Mouse (Mus musculus): Measurements from ENCODE around the gene Cyb561d2. TPM values are rescaled to one million over a fixed set of nuclear protein-coding genes. Genes with fewer than 3 reads are reported as not detected.

Gene Cyb561d2
- total RNA-seq, 1 experiment, result 25.3 TPM

DNA sequence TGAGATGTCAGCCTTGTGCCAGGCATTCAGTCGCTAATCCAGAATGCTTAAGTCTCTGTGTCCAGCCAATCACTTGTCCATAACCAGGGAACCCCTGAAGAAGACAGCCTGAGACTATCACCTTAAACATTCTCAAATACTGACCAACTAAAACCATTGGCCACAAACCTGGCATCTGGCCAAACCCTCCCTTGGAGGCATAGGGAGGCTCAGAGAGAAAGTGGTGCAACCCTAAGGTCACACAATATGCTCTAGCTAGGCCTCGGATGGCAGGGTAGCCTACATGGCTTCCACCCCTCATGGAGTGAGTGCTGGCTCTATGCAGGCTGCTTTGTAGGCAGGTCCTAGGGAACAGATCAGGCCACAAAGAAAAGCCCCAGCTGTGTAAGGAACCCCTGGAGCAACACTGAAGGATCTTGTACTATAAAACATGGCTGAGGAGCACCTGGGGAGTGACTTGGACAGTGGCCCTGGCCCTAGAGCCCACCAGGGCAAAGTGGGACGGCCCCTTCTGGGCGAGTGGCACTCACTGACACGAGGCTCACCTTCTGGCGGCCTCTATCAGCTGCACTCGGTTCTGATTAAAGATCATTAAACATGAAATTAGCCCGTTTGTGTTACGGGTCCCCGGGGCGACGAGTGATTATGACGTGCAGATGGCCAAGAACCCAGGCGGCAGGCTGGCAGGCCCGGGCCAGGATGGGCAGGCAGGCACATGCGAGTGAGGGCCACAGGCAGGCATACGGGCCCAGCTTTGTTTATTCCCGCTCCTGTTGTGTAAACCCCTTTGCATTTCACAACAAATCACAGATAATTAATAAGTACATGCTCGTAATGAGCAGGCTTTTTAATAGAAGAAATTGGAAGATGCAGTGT is 37.1 kb downstream of the Cyb561d2 start:
- in situ Hi-C loops (cut with MboI; ENCODE audit: low sequenced_read_pairs in 2 of 2, unreplicated experiment in 2 of 2), result no loop called here
- DNase-seq (ENCODE audit: low read depth, low spot score), result no peak
- H3K36me3 ChIP-seq (ENCODE audit: control insufficient read depth, insufficient read depth, low read length, poor library complexity, severe bottlenecking), result no peaks in the 10 kb centered on the region
- peak overlapping the region; percentile 52 to 56 for H3K4me3 ChIP-seq (ENCODE audit: insufficient read depth in 1 of 2, low read depth in 1 of 2, low read length in 2 of 2, poor library complexity in 1 of 2, severe bottlenecking in 1 of 2)
- H3K9me3 ChIP-seq (ENCODE audit: control insufficient read depth, insufficient read depth, low read depth, low read length), result no peaks in the 10 kb centered on the region
- H3K27ac ChIP-seq (ENCODE audit: insufficient read depth, low read depth, low read length, poor library complexity, severe bottlenecking), result no peak overlapping the region
- peaks cover 0 to 2% of the 10 kb centered on the region in 2 experiments; a peak in 1 of 4 replicates for H3K4me1 ChIP-seq (ENCODE audit: control insufficient read depth in 2 of 2, insufficient read depth in 2 of 2, low read length in 2 of 2, poor library complexity in 1 of 2)
- no peak for TF ChIP-seq CHD2 (IDR thresholded peaks at IDR 0.05; ENCODE audit: low read depth, low read length)
- TF ChIP-seq HCFC1 (IDR thresholded peaks at IDR 0.05; ENCODE audit: borderline replicate concordance, insufficient read depth, low read length), result no peak
- TF ChIP-seq ZNF384 (IDR thresholded peaks at IDR 0.05; ENCODE audit: low read depth, low read length), result no peak
- TF ChIP-seq MAFK (IDR thresholded peaks at IDR 0.05; ENCODE audit: insufficient read depth, low read depth, low read length), result no peak
- no peak for TF ChIP-seq ZC3H11A (IDR thresholded peaks at IDR 0.05; ENCODE audit: borderline replicate concordance, low read depth, low read length)
- peak overlapping the region; percentile 46 for H3K9ac ChIP-seq (ENCODE audit: insufficient read depth, low read depth, low read length, poor library complexity, severe bottlenecking)

GRCm38 (mm10) chr9:107502131-107502846 is 39.7 kb downstream of the Cyb561d2 start:
- no peaks in the 10 kb centered on the region for H3K36me3 ChIP-seq (ENCODE audit: control insufficient read depth, insufficient read depth, low read length, poor library complexity, severe bottlenecking)
- H3K4me1 ChIP-seq (ENCODE audit: control insufficient read depth in 2 of 2, insufficient read depth in 2 of 2, low read length in 2 of 2, poor library complexity in 1 of 2), result no peaks in the 10 kb centered on the region
- no peak overlapping the region for H3K27ac ChIP-seq (ENCODE audit: insufficient read depth, low read depth, low read length, poor library complexity, severe bottlenecking)
- H3K9me3 ChIP-seq (ENCODE audit: control insufficient read depth, insufficient read depth, low read depth, low read length), result no peaks in the 10 kb centered on the region
- in situ Hi-C loops (cut with MboI; ENCODE audit: low sequenced_read_pairs in 2 of 2, unreplicated experiment in 2 of 2), result no loop called here
- H3K4me3 ChIP-seq (ENCODE audit: insufficient read depth in 1 of 2, low read depth in 1 of 2, low read length in 2 of 2, poor library complexity in 1 of 2, severe bottlenecking in 1 of 2), result no peak overlapping the region
- DNase-seq (ENCODE audit: low read depth, low spot score), result no peak
- TF ChIP-seq CHD2 (IDR thresholded peaks at IDR 0.05; ENCODE audit: low read depth, low read length), result no peak
- no peak overlapping the region for H3K9ac ChIP-seq (ENCODE audit: insufficient read depth, low read depth, low read length, poor library complexity, severe bottlenecking)

DNA sequence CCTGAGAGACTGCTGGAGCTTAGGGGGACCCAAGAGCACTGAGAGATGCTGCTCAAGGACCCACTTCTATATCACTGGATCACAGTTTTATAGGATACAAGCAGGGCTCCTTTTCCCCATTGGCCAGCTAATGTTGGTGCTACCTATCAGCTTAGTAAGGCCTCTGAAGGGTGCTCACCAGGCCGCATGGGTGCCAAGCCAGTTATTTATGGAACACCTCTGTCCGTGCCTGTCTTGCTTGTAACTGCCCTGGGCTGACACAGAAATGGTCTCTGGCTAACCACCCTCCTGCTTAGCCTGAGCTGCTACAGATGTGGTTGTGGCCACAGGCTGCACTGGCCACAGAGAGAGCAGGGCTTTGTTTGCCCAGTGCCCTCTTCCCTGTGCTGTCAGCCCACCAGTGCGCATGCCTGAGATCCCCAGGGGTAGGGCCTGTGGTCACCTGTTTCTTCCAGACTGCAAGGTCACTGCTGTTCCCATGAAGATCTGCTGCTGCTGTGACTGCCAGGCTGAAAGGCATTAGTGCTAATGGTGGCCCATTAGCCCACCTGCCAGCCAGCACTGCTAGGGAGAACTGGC is 41.2 kb downstream of the Cyb561d2 start:
- TF ChIP-seq MAFK (IDR thresholded peaks at IDR 0.05; ENCODE audit: insufficient read depth, low read depth, low read length) (no peak), ZC3H11A (IDR thresholded peaks at IDR 0.05; ENCODE audit: borderline replicate concordance, low read depth, low read length) (no peak), CHD2 (IDR thresholded peaks at IDR 0.05; ENCODE audit: low read depth, low read length) (no peak), HCFC1 (IDR thresholded peaks at IDR 0.05; ENCODE audit: borderline replicate concordance, insufficient read depth, low read length) (no peak), ZNF384 (IDR thresholded peaks at IDR 0.05; ENCODE audit: low read depth, low read length) (no peak)
- no peak for DNase-seq (ENCODE audit: low read depth, low spot score)
- Histone ChIP-seq H3K9me3 (ENCODE audit: control insufficient read depth, insufficient read depth, low read depth, low read length) (no peaks in the 10 kb centered on the region), H3K36me3 (ENCODE audit: control insufficient read depth, insufficient read depth, low read length, poor library complexity, severe bottlenecking) (no peaks in the 10 kb centered on the region), H3K9ac (ENCODE audit: insufficient read depth, low read depth, low read length, poor library complexity, severe bottlenecking) (no peak overlapping the region), H3K4me3 (ENCODE audit: insufficient read depth in 1 of 2, low read depth in 1 of 2, low read length in 2 of 2, poor library complexity in 1 of 2, severe bottlenecking in 1 of 2) (no peak overlapping the region), H3K27ac (ENCODE audit: insufficient read depth, low read depth, low read length, poor library complexity, severe bottlenecking) (no peak overlapping the region), H3K4me1 (ENCODE audit: control insufficient read depth in 2 of 2, insufficient read depth in 2 of 2, low read length in 2 of 2, poor library complexity in 1 of 2) (no peaks in the 10 kb centered on the region)
- in situ Hi-C loops (cut with MboI; ENCODE audit: low sequenced_read_pairs in 2 of 2, unreplicated experiment in 2 of 2), result no loop called here

DNA sequence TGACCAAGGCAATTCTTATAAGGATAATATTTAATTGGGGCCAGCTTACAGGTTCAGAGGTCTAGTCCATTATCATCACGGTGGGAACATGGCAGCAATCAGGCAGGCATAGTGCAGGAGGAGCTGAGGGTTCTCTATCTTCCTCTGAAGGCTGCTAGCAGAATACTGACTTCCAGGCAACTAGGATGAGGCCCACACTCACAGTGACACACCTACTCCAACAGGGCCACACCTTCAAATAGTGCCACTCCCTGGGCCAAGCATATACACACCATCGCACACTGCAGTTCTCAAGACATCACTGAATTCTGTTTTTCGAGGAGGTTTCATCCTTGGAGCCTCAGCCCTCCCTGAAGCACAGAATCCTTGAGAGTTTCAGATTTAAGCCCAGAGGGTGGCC is 45.6 kb downstream of the Cyb561d2 start:
- no peak for DNase-seq (ENCODE audit: low read depth, low spot score)
- TF ChIP-seq MAFK (IDR thresholded peaks at IDR 0.05; ENCODE audit: insufficient read depth, low read depth, low read length) (no peak), HCFC1 (IDR thresholded peaks at IDR 0.05; ENCODE audit: borderline replicate concordance, insufficient read depth, low read length) (no peak), CHD2 (IDR thresholded peaks at IDR 0.05; ENCODE audit: low read depth, low read length) (no peak), ZNF384 (IDR thresholded peaks at IDR 0.05; ENCODE audit: low read depth, low read length) (no peak), ZC3H11A (IDR thresholded peaks at IDR 0.05; ENCODE audit: borderline replicate concordance, low read depth, low read length) (no peak)
- Histone ChIP-seq H3K9ac (ENCODE audit: insufficient read depth, low read depth, low read length, poor library complexity, severe bottlenecking) (no peak overlapping the region), H3K36me3 (ENCODE audit: control insufficient read depth, insufficient read depth, low read length, poor library complexity, severe bottlenecking) (no peaks in the 10 kb centered on the region), H3K27ac (ENCODE audit: insufficient read depth, low read depth, low read length, poor library complexity, severe bottlenecking) (no peak overlapping the region), H3K4me1 (ENCODE audit: control insufficient read depth in 2 of 2, insufficient read depth in 2 of 2, low read length in 2 of 2, poor library complexity in 1 of 2) (no peaks in the 10 kb centered on the region), H3K9me3 (ENCODE audit: control insufficient read depth, insufficient read depth, low read depth, low read length) (no peaks in the 10 kb centered on the region), H3K4me3 (ENCODE audit: insufficient read depth in 1 of 2, low read depth in 1 of 2, low read length in 2 of 2, poor library complexity in 1 of 2, severe bottlenecking in 1 of 2) (no peak overlapping the region)
- in situ Hi-C loops (cut with MboI; ENCODE audit: low sequenced_read_pairs in 2 of 2, unreplicated experiment in 2 of 2), result no loop called here

Measured in ES-E14 (cell line).